Comparison of ENCODE assay signal across 9 mouse cellular contexts in the genomic region with DNA sequence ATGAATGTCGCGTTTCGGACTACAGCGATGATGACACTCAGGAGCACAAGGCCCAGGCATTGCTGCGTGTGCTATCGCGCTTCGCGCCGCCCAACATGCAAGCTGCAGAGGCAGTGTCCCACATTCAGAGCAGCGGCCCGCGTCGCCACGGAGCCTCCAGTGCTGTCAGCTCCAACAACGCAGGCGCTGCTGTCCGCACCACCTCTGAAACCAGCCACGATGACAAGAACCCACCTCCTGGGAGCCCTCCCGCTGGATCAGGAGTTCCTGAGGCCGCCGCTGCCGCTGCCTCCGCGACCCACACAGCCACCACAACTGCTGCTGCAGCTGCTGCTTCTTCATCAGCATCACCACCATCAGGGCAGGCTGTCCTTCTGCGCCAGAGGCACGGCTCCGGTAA. TPM values are rescaled to one million over a fixed set of nuclear protein-coding genes. Genes with fewer than 3 reads are reported as not detected.
DNase-seq lines count a peak whose midpoint lies in the region; ATAC-seq and TF ChIP-seq lines count a peak whose summit lies in the region.
"Had no signal": no experiment of that assay in that cellular context is flagged by ENCODE, and none has a peak within 500 bp of the region (broad histone marks: within the 10 kb centered on the region; RNA-seq: fewer than 3 reads in every experiment).

No protein-coding gene starts in this region.

- DNase-seq in layer of hippocampus, adult 11-12 months (ENCODE audit: low spot score): peak; percentile 39
- no peak for DNase-seq in layer of hippocampus, adult 9-11 months
- peak; percentile 36 for DNase-seq in limb, embryonic 10.5 days (ENCODE audit: low spot score)
- DNase-seq in right cerebral cortex, postnatal 10 days (ENCODE audit: low spot score in 2 of 2): peak; percentile 53 to 59
- DNase-seq in gastrocnemius, adult 2 months: no peak

- no peak overlapping the region for H3K27ac ChIP-seq in embryonic facial prominence, embryonic 12.5 days
- no peak overlapping the region for H3K27ac ChIP-seq in limb, embryonic 10.5 days
- no peak overlapping the region for H3K27ac ChIP-seq in gastrocnemius, adult 2 months
- H3K27ac ChIP-seq: lung, embryonic 15.5 days had no signal

- H3K4me3 ChIP-seq in embryonic facial prominence, embryonic 12.5 days: peak overlapping the region; percentile 30
- H3K4me3 ChIP-seq in limb, embryonic 10.5 days: peak overlapping the region; percentile 33
- no peak overlapping the region for H3K4me3 ChIP-seq in gastrocnemius, adult 2 months
- H3K4me3 ChIP-seq: lung, embryonic 15.5 days had no signal

- peak overlapping the region; percentile 51 for H3K4me2 ChIP-seq in embryonic facial prominence, embryonic 12.5 days (replicated peaks)
- H3K4me2 ChIP-seq: lung, embryonic 15.5 days had no signal

- H3K27me3 ChIP-seq in embryonic facial prominence, embryonic 12.5 days: peaks cover 56% of the 10 kb centered on the region
- peaks cover 68% of the 10 kb centered on the region for H3K27me3 ChIP-seq in limb, embryonic 10.5 days (ENCODE audit: low read depth, poor library complexity, severe bottlenecking)

- H3K4me1 ChIP-seq in embryonic facial prominence, embryonic 12.5 days: peaks cover 18% of the 10 kb centered on the region
- peaks cover 29% of the 10 kb centered on the region for H3K4me1 ChIP-seq in limb, embryonic 10.5 days

- intact Hi-C loops in gastrocnemius, adult 2 months (cut with DNase I): no loop called here

- no peaks in the 10 kb centered on the region for H3K36me3 ChIP-seq in embryonic facial prominence, embryonic 12.5 days
- H3K36me3 ChIP-seq in limb, embryonic 10.5 days: no peaks in the 10 kb centered on the region
- H3K36me3 ChIP-seq: lung, embryonic 15.5 days had no signal

- no peak for ATAC-seq in embryonic facial prominence, embryonic 12.5 days (ENCODE audit: insufficient number of reproducible peaks, insufficient read depth, low FRiP score, low TSS enrichment)
- ATAC-seq in monocyte, adult 5-6 weeks (replicated peaks; ENCODE audit: insufficient number of reproducible peaks, low FRiP score, low TSS enrichment, poor library complexity, severe bottlenecking): no peak
- no peak for ATAC-seq in megakaryocyte-erythroid progenitor cell, adult 5-6 weeks (replicated peaks; ENCODE audit: low FRiP score, low TSS enrichment, poor library complexity, severe bottlenecking)

- peak overlapping the region; percentile 41 for H3K9ac ChIP-seq in embryonic facial prominence, embryonic 12.5 days
- H3K9ac ChIP-seq: lung, embryonic 15.5 days had no signal

- H3K9me3 ChIP-seq in embryonic facial prominence, embryonic 12.5 days: no peaks in the 10 kb centered on the region
- H3K9me3 ChIP-seq in limb, embryonic 10.5 days (replicated peaks): no peaks in the 10 kb centered on the region
- H3K9me3 ChIP-seq: lung, embryonic 15.5 days had no signal

- 13% methylated on average over 28 of the region's 28 CpGs for WGBS in embryonic facial prominence, embryonic 12.5 days
- 5% methylated on average over 28 of the region's 28 CpGs for WGBS in limb, embryonic 10.5 days

- TF ChIP-seq CTCF in gastrocnemius, adult 2 months (IDR thresholded peaks at IDR 0.05): no peak

RNA-seq across cellular contexts. Expression of a gene that starts 4.4 kb away (rescaled TPM):
- polyA plus RNA-seq in embryonic facial prominence, embryonic 12.5 days (2016; fragmentation: Nextera tagmentation; extraction: Ambion mirVana): 11.8 and 13.4 TPM in 2 replicates
- 1.6 and 1.8 TPM in 2 replicates for polyA plus RNA-seq in limb, embryonic 10.5 days (2016; fragmentation: Nextera tagmentation; extraction: Ambion mirVana)
- total RNA-seq in monocyte, adult 5-6 weeks (2017): not detected in 3 replicates
- total RNA-seq in gastrocnemius, adult 2 months (2021): under 1 TPM; 0.18 to 0.31 TPM
- total RNA-seq in megakaryocyte-erythroid progenitor cell, adult 5-6 weeks (2014; fragmentation: Nextera tagmentation): not detected in 2 replicates
- not detected in 2 replicates for total RNA-seq in megakaryocyte-erythroid progenitor cell, adult 5-6 weeks (2017)

Comparison
In these comparisons a context has a peak if more than half of its experiments do, and no peak if none do; other contexts are left out.
1. DNase-seq: peak in layer of hippocampus, adult 11-12 months (single experiment), limb, embryonic 10.5 days (single experiment) and right cerebral cortex, postnatal 10 days (2 of 2); none in layer of hippocampus, adult 9-11 months (single experiment) and gastrocnemius, adult 2 months (single experiment).